Mouse (Mus musculus) heart, adult 2 months (tissue): ENCODE measurements around the gene Sp1.

Experiments
- CTCF ChIP-seq: fragments of 200-600 bp; IDR thresholded peaks from 2 replicates; pipeline ENCODE4 v1.8.1; 2022; ENCODE audit warnings: antibody characterized with exemption, mild to moderate bottlenecking, moderate library complexity
- EP300 ChIP-seq: fragments of 200-500 bp; IDR thresholded peaks from 2 replicates; pipeline ENCODE4 v1.6.1; 2011; ENCODE audit warnings: low read depth, low read length, control low read depth; ENCODE audit not compliant: insufficient read depth
- POLR2A ChIP-seq: fragments of 200-500 bp; IDR thresholded peaks from 2 replicates; pipeline ENCODE4 v1.6.1; 2011; ENCODE audit warnings: mild to moderate bottlenecking, low read depth, low read length, control low read depth; ENCODE audit not compliant: insufficient read depth

GRCm38 (mm10) chr15:102381575-102381974 lies 24.4 kb upstream of the Sp1 start:
- TF ChIP-seq CTCF (peak; percentile 93), EP300 (peak; percentile 97), POLR2A (no peak)
